Mouse (Mus musculus) neural tube, embryonic 11.5 days (tissue): Measurements from ENCODE around the gene Cox8a. TPM values are rescaled to one million over a fixed set of nuclear protein-coding genes. Genes with fewer than 3 reads are reported as not detected.

ENCODE experiments used
- ATAC-seq: fragments of 200-750 bp; cut with Nextera tagmentation; 2 replicates; pipeline ENCODE4 v1.8.0; 2017; ENCODE audit warnings: moderate number of reproducible peaks, mild to moderate bottlenecking, moderate TSS enrichment, moderate library complexity; ENCODE audit not compliant: insufficient read depth, low FRiP score, low TSS enrichment
- DNase-seq: peaks from one replicate; pipeline ENCODE4 v3.0.0-alpha.2; 2015; ENCODE audit warnings: low spot score
- H3K27ac ChIP-seq: fragments of 300-500 bp; sonication (generic); 2 replicates; pipeline ENCODE4 v1.5.1; 2014; ENCODE audit warnings: low read depth, mild to moderate bottlenecking, low read length
- H3K27me3 ChIP-seq: fragments of 300-500 bp; sonication (generic); 2 replicates; pipeline ENCODE4 v1.6.1; 2014; ENCODE audit warnings: mild to moderate bottlenecking, low read length, mixed read lengths; ENCODE audit not compliant: control insufficient read depth, insufficient read depth
- H3K36me3 ChIP-seq: fragments of 300-500 bp; sonication (generic); 2 replicates; pipeline ENCODE4 v1.6.1; 2014; ENCODE audit warnings: mild to moderate bottlenecking, low read length, moderate library complexity, mixed read lengths; ENCODE audit not compliant: control insufficient read depth, insufficient read depth
- H3K4me1 ChIP-seq: fragments of 300-500 bp; sonication (generic); 2 replicates; pipeline ENCODE4 v1.6.1; 2014; ENCODE audit warnings: low read length, mixed read lengths; ENCODE audit not compliant: control insufficient read depth, insufficient read depth
- H3K4me2 ChIP-seq: fragments of 300-500 bp; sonication (generic); 2 replicates; pipeline ENCODE4 v1.6.1; 2014; ENCODE audit warnings: low read depth, mild to moderate bottlenecking, moderate library complexity
- H3K4me3 ChIP-seq: fragments of 300-500 bp; sonication (generic); 2 replicates; pipeline ENCODE4 v1.5.1; 2014; ENCODE audit warnings: low read depth, low read length
- H3K9ac ChIP-seq: fragments of 300-500 bp; sonication (generic); 2 replicates; pipeline ENCODE4 v1.6.1; 2014; ENCODE audit warnings: mild to moderate bottlenecking, low read length
- H3K9me3 ChIP-seq: fragments of 300-500 bp; sonication (generic); 2 replicates; pipeline ENCODE4 v1.6.1; 2016; ENCODE audit warnings: low read length; ENCODE audit not compliant: control insufficient read depth
- WGBS: fragments of 180-500 bp; shearing (Covaris S2); extraction: QIAGEN DNeasy Blood & Tissue Kit; methylation state at CpG from one replicate; pipeline ENCODE4 v1.1.7; 2014; 5-methylcytosine and 5-hydroxymethylcytosine counted together
- polyA plus RNA-seq: library from polyadenylated mRNA; unstranded; fragments of >200 nt; fragmentation: Nextera tagmentation; extraction: Ambion mirVana; gene quantifications from 2 replicates; pipeline ENCODE4 v1.2.1, GENCODE M21; 2014

Cox8a gene
- polyA plus RNA-seq, 1 experiment from 2014 or later, result 706 TPM

DNA sequence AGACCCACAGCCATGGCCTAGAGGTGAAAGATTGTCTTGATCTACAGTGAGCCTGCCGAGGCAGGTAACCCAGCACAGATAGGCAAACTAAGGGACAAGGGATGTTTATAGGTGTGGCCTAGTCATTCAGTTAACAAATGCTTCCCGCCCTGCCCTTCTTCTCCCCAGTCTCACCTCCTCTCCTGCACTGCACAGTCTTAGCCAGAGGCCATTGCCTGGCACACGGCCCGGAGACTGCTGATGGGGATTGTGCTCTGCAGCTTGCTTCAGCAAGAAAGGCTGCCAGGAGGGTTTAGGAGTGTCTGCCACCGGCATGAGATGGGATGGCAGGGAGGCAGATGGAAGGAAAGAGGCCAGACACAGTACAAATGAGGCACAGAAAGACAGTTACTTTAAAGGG is 40.5 kb upstream of the Cox8a start:
- Histone ChIP-seq H3K9ac (no peak overlapping the region), H3K36me3 (no peaks in the 10 kb centered on the region), H3K4me2 (no peak overlapping the region), H3K9me3 (0 out of 2 replicates have a peak, but pooled peaks cover 2% of the 10 kb centered on the region), H3K4me1 (no peaks in the 10 kb centered on the region), H3K27me3 (no peaks in the 10 kb centered on the region), H3K27ac (no peak overlapping the region), H3K4me3 (no peak overlapping the region)
- DNase-seq (no peak), ATAC-seq (no peak)
- 84% methylated on average over 5 of the region's 5 CpGs for whole genome bisulfite sequencing

- DNase-seq (no peak), ATAC-seq (no peak)
- Histone ChIP-seq H3K9me3 (no peaks in the 10 kb centered on the region), H3K4me1 (no peaks in the 10 kb centered on the region), H3K27me3 (no peaks in the 10 kb centered on the region), H3K27ac (no peak overlapping the region), H3K4me2 (no peak overlapping the region), H3K36me3 (no peaks in the 10 kb centered on the region), H3K4me3 (no peak overlapping the region), H3K9ac (no peak overlapping the region)
- 87% methylated on average over 3 of the region's 3 CpGs for WGBS
These were observed 28.6 kb upstream of the Cox8a start for GRCm38 (mm10) chr19:7246021-7246420.

DNA sequence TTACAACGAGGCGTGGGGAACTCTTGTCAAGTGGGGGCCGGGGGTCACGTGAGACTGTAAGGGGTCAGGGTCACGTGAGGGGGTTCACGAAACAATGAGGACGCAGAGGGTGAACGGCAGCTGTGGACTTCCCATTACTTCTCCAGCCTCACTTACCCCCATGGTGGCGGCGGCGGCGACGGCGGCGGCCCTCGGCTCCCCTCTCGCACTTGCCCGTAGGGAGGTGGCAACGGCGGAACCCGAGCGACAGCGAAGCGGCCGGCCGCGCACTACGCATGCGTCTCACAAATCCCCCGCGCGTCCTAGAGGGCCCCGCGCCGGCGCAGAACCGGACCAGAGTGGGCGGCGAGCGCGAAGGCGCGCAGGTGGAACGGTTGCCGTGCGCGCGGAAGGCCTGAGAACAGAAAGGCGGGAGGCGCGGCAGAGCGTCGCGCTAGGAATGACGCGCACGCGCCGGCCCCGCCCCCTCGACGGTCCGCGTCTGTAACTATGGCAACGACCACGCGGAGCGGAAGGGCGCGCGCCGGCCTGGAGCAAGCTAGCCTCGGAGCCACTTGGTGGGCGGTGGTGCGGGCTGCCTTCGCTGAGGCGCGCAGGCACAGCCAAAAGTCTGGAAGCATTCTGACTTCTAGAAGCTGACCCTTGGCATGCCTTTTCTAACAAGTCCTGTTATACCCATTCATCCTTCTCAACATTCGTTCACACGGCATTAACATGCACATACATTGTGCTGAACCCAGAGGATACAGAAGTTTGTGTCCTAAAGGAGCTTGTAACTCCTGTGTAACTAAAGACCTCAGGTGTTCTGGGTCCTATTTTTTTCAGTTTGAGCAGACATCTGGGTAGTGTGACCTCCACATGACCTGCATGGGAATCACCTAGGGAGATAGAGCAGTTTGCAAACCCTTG is 23.6 kb upstream of the Cox8a start, which contains the start of gene Naa40:
Gene Naa40, minus strand, starts transcription at position 402 of the 909 bp plus-strand sequence.
- DNase-seq (peak; percentile 97), ATAC-seq (peak; percentile 95)
- H3K27ac ChIP-seq, result peak within 1 kb of the TSS; percentile 79; the same call in 1 of the 2 replicates
- H3K4me1 ChIP-seq, result peaks cover 10% of the 10 kb centered on the region
- H3K9me3 ChIP-seq, result no peaks in the 10 kb centered on the region
- H3K4me3 ChIP-seq, result peak within 1 kb of the TSS; percentile 74
- WGBS, result under 1% methylated on average over 80 of the region's 80 CpGs
- no peaks in the 10 kb centered on the region for H3K36me3 ChIP-seq
- H3K4me2 ChIP-seq, result peak within 1 kb of the TSS; percentile 99
- H3K27me3 ChIP-seq, result no peaks in the 10 kb centered on the region
- H3K9ac ChIP-seq, result peak within 1 kb of the TSS; percentile 75

DNA sequence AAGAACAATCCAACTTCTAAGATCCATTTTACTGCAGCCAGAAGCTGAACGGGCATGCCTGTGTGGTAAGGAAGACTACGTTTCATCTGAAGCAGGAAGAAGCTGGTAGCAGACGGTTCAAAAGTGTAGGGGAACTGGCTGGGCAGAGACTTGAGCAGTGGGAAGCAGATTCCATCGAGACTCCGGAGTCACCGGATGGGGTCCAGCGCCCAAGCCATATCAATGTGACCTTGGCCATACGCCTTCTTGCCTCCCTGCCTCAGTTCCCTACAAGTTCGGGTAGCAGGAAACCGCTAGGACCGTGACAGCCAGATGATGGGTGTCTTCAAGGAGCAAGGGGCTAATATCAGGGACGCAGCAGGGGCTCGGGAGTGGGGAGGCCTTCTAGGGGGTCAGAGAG is 22.9 kb upstream of the Cox8a start:
- ATAC-seq (no peak), DNase-seq (no peak)
- H3K4me1 ChIP-seq, result peaks cover 10% of the 10 kb centered on the region
- no peaks in the 10 kb centered on the region for H3K9me3 ChIP-seq
- WGBS, result 4% methylated on average over 13 of the region's 13 CpGs
- H3K4me2 ChIP-seq, result peak overlapping the region; percentile 99
- H3K4me3 ChIP-seq, result peak overlapping the region; percentile 74
- H3K27me3 ChIP-seq, result no peaks in the 10 kb centered on the region
- H3K36me3 ChIP-seq, result no peaks in the 10 kb centered on the region
- H3K27ac ChIP-seq, result peak overlapping the region; percentile 79; the same call in 1 of the 2 replicates
- H3K9ac ChIP-seq, result peak overlapping the region; percentile 75

DNA sequence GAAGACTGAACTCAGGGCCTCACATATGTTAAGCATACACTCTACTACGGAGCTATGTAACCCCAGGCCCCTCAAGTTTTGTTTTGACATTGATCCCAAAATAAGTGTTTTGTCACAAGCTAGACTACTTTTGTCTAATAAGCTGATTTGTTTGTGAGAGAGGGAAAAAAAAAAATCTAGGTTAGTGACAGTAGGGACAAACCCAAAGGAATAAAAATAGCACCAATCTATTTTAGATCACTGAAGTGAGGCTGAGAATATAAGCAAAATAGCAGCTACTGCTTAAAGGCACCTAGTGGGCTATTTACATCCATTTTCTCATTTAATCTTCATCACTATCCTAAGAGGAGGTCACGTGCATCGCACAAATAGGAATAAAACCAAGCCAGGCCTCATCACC is 22.2 kb upstream of the Cox8a start:
- H3K27ac ChIP-seq, result no peak overlapping the region
- peaks cover 10% of the 10 kb centered on the region for H3K4me1 ChIP-seq
- peak overlapping the region; percentile 74; the same call in 1 of the 2 replicates for H3K4me3 ChIP-seq
- DNase-seq (no peak), ATAC-seq (no peak)
- no peaks in the 10 kb centered on the region for H3K36me3 ChIP-seq
- 95% methylated on average over 3 of the region's 3 CpGs for WGBS
- peak overlapping the region; percentile 99 for H3K4me2 ChIP-seq
- no peaks in the 10 kb centered on the region for H3K27me3 ChIP-seq
- H3K9me3 ChIP-seq, result no peaks in the 10 kb centered on the region
- peak overlapping the region; percentile 75 for H3K9ac ChIP-seq

DNA sequence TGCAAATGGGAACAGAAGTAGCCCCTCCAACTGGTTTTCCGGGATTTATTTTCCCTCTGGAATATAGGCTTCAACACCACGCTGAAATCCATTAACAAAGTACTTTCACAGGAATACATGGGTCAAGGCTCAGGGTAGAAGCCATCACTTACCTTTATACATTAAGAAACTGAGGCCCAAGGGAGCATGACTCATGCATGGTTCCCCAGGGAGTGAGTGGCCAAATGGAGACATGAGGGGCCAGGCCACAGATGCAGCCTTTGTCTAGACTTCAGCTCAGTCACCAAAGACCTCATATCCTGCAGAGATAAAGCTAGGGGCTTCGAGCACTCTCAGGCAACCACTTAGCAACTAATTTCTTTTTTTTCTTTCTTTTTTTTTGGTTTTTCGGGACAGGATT is 19.3 kb upstream of the Cox8a start:
- H3K4me3 ChIP-seq, result no peak overlapping the region
- H3K9ac ChIP-seq, result no peak overlapping the region
- no peak overlapping the region for H3K4me2 ChIP-seq
- H3K4me1 ChIP-seq, result peaks cover 10% of the 10 kb centered on the region
- DNase-seq (no peak), ATAC-seq (no peak)
- H3K9me3 ChIP-seq, result no peaks in the 10 kb centered on the region
- no peak overlapping the region for H3K27ac ChIP-seq
- H3K36me3 ChIP-seq, result peaks cover 4% of the 10 kb centered on the region; the same call in 1 of the 2 replicates
- H3K27me3 ChIP-seq, result no peaks in the 10 kb centered on the region
- 91% methylated on average over 4 of the region's 4 CpGs for WGBS

DNA sequence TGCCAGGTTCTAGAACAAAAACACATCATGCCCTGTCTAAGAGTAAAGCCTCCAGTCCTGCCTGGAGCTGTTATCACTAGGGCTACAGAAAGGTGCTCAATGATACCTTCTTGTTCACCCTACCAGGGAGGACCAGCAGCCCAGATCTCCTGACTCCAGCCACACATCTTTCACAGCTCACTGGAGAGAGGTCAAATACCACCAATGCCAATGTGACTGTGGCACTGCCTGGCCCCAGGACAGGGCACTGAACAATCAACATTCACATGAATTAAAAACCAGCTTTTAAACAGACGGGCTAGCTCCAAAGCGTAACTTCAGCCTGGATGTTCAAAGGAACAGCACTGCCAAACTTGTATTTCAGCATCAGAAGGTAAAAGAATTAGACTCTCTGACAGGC is 18.6 kb upstream of the Cox8a start:
- Histone ChIP-seq H3K4me1 (peaks cover 10% of the 10 kb centered on the region), H3K4me2 (no peak overlapping the region), H3K36me3 (peaks cover 4% of the 10 kb centered on the region; the same call in 1 of the 2 replicates), H3K9me3 (no peaks in the 10 kb centered on the region), H3K9ac (no peak overlapping the region), H3K27me3 (no peaks in the 10 kb centered on the region), H3K4me3 (no peak overlapping the region), H3K27ac (no peak overlapping the region)
- WGBS, result 94% methylated on average over 2 of the region's 2 CpGs
- no peak for ATAC-seq
- no peak for DNase-seq

DNA sequence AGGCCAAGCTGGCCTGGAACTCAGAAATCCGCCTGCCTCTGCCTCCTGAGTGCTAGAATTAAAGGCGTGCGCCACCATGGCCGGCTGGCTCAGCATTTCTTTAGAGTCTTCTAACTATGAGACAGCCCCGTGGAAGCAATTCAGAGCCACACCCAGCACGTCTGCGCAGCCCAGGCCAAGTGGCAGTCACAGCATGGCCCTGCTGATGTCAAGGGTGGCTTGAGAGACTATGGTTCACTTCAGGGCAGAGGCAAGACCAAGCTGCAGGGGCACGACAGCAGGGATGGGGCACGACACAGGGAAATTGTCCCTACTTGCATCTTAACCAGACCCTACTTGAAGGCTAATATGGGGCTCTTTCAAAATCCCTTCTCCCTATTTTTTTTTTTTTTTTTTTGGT is 18.0 kb upstream of the Cox8a start:
- Histone ChIP-seq H3K4me1 (peaks cover 9% of the 10 kb centered on the region), H3K27ac (no peak overlapping the region), H3K9ac (no peak overlapping the region), H3K9me3 (no peaks in the 10 kb centered on the region), H3K27me3 (no peaks in the 10 kb centered on the region), H3K4me2 (no peak overlapping the region), H3K36me3 (peaks cover 4% of the 10 kb centered on the region; the same call in 1 of the 2 replicates), H3K4me3 (no peak overlapping the region)
- WGBS, result 92% methylated on average over 9 of the region's 9 CpGs
- DNase-seq (no peak), ATAC-seq (no peak)
